Mouse (Mus musculus) ovary, postnatal 10 days (tissue): Measurements from ENCODE around the gene Irak1bp1.
A peak's percentile ranks its signal among the peaks of the same experiment; 100 is the strongest.

ENCODE experiments used
- DNase-seq: peaks from one replicate; pipeline ENCODE4 v3.0.0; 2022; ENCODE audit warnings: low spot score

The Irak1bp1 gene

GRCm38 (mm10) chr9:82829007-82829689, at the start of gene Irak1bp1:
Gene Irak1bp1, plus strand, starts transcription at chr9:82829540.
- DNase-seq: no peak

- DNase-seq: no peak
Measured at GRCm38 (mm10) chr9:82788375-82788774, 41.0 kb upstream of the Irak1bp1 start.

GRCm38 (mm10) chr9:82800360-82800759, 29.0 kb upstream of the Irak1bp1 start:
- DNase-seq: no peak

- DNase-seq: no peak
Measured at GRCm38 (mm10) chr9:82807129-82807528, 22.2 kb upstream of the Irak1bp1 start.

GRCm38 (mm10) chr9:82807635-82808034, 21.7 kb upstream of the Irak1bp1 start:
- no peak for DNase-seq

GRCm38 (mm10) chr9:82812172-82812963, 17.0 kb upstream of the Irak1bp1 start:
- no peak for DNase-seq

- no peak for DNase-seq
Measured at GRCm38 (mm10) chr9:82814536-82814935, 14.8 kb upstream of the Irak1bp1 start.

- no peak for DNase-seq
Measured at GRCm38 (mm10) chr9:82815257-82815785, 14.0 kb upstream of the Irak1bp1 start.

GRCm38 (mm10) chr9:82826426-82826825, 2.9 kb upstream of the Irak1bp1 start:
- no peak for DNase-seq

GRCm38 (mm10) chr9:82829693-82830430, 522 bp downstream of the Irak1bp1 start:
- DNase-seq: peak; percentile 75

- DNase-seq: no peak
Measured at GRCm38 (mm10) chr9:82831891-82832290, 2.6 kb downstream of the Irak1bp1 start.

- no peak for DNase-seq
Measured at GRCm38 (mm10) chr9:82835921-82836320, 6.6 kb downstream of the Irak1bp1 start.

GRCm38 (mm10) chr9:82842671-82843070, 13.3 kb downstream of the Irak1bp1 start:
- DNase-seq: no peak

- DNase-seq: no peak
Measured at GRCm38 (mm10) chr9:82854040-82854439, 24.7 kb downstream of the Irak1bp1 start.

- DNase-seq: no peak
Measured at GRCm38 (mm10) chr9:82854973-82855614, 25.8 kb downstream of the Irak1bp1 start.

- no peak for DNase-seq
Measured at GRCm38 (mm10) chr9:82856241-82856640, 26.9 kb downstream of the Irak1bp1 start.

GRCm38 (mm10) chr9:82860805-82861204, 31.5 kb downstream of the Irak1bp1 start:
- no peak for DNase-seq

GRCm38 (mm10) chr9:82861316-82861715, 32.0 kb downstream of the Irak1bp1 start:
- DNase-seq: no peak

- no peak for DNase-seq
Measured at GRCm38 (mm10) chr9:82861775-82862430, 32.6 kb downstream of the Irak1bp1 start.

- no peak for DNase-seq
Measured at GRCm38 (mm10) chr9:82866121-82866520, 36.8 kb downstream of the Irak1bp1 start.

- no peak for DNase-seq
Measured at GRCm38 (mm10) chr9:82867698-82868097, 38.4 kb downstream of the Irak1bp1 start.
